Mouse (Mus musculus) layer of hippocampus, adult 2 months (tissue): Measurements from ENCODE around the gene H2-M10.1. TPM values are rescaled to one million over a fixed set of nuclear protein-coding genes. Genes with fewer than 3 reads are reported as not detected.
"Not testable (repeated sequence)": the region's sequence is repeated elsewhere in the genome, so short reads cannot be mapped to it uniquely, and the experiment has no call there.

Experiments
- DNase-seq, 2 experiments: peaks; one replicate each; pipeline ENCODE4 v3.0.0; 2022; ENCODE audit warnings: low spot score in 2 of 2
- H3K27ac ChIP-seq: fragments of 200-600 bp; 2 replicates; pipeline ENCODE4 v1.8.1; 2022
- H3K4me3 ChIP-seq: fragments of 200-600 bp; 2 replicates; pipeline ENCODE4 v1.8.1; 2022; ENCODE audit warnings: mild to moderate bottlenecking
- CTCF ChIP-seq: fragments of 200-600 bp; conservative IDR thresholded peaks from 2 replicates; pipeline ENCODE4 v1.8.1; 2022; ENCODE audit warnings: antibody characterized with exemption, mild to moderate bottlenecking, moderate library complexity
- long read RNA-seq, 2 experiments: library from polyadenylated mRNA; stranded (forward); transcript quantifications; one replicate each; pipeline ENCODE4 v2.0.0; 2021; ENCODE audit warnings: borderline mapping rate in 2 of 2
- total RNA-seq, 2 experiments: library from RNA; stranded (reverse); gene quantifications; 2 replicates each; pipeline ENCODE4 v1.2.3; 2021

Gene H2-M10.1
- total RNA-seq, result not detected
- long read RNA-seq, experiment 1, result 0 reads
- long read RNA-seq, experiment 2, result 0 reads

DNA sequence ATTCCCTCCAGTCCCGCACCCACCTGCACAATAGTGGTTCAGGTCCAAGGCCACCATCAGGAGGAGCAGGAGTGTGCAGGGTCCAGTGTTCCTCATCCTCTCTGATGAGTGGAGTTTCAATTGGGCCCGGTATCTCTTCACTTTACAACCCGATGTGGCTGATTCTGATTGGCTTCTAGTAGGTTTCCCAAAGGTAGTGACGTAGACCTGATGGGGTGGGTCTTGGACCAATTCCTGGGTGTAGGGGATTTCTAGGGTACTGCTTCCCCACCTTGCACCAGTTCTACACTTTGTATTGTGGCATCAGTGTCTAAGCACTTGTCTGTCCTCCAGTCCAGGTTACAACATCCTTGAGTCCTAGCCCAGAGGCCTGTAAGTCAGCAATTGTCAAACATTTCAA lies at the start of gene H2-M10.1:
TSS of gene H2-M10.1 (minus strand) at position 101 of the 400 bp plus-strand sequence.
- H3K4me3 ChIP-seq, result no peak within 1 kb of the TSS
- no peak for TF ChIP-seq CTCF

DNA sequence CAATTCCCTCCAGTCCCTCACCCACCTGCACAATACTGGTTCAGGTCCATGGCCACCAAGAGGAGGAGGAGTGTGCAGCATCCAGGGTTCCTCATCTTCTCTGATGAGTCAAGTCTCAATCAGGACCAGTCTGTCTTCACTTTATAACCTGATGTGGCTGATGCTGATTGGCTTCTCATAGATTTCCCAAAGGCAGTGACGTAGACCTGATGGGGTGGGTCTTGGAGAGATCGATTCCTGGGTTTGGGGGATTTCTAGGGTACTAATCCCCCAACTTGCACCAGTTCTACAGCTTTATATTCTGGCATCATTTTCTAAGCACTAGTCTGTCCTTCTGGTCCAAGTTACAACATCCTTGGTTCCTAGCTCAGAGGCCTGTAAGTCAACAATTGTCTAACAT lies 42.4 kb upstream of the H2-M10.1 start, which contains the start of gene H2-M10.3:
TSS of gene H2-M10.3 (minus strand) at position 101 of the 400 bp plus-strand sequence.
- H3K27ac ChIP-seq, H3K4me3 ChIP-seq, DNase-seq: not testable (repeated sequence)

More for the DNA sequence above, at the start of gene H2-M10.1:
- no peak for DNase-seq
- no peak within 1 kb of the TSS for H3K27ac ChIP-seq

DNA sequence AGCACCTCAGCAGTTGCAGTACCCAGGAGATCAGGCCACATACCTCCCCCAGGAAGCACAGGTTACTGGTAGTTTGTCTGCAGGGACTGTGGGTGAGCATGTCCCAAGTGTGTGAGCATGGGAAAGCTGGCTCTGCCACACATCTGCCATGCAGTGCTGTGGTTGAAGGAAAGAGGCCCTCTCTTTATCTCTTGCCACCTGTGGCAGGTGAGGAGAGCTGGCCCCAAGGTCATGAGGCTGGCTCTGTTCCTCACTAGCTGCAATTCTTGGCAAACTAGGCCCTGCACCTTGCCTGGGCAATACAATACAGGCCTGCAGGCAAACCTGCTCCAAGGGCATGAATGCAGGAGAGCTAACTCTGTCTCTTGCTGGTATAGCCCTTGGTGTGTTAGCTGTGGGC lies 36.4 kb upstream of the H2-M10.1 start:
- not testable (repeated sequence) for H3K4me3 ChIP-seq, H3K27ac ChIP-seq, DNase-seq

DNA sequence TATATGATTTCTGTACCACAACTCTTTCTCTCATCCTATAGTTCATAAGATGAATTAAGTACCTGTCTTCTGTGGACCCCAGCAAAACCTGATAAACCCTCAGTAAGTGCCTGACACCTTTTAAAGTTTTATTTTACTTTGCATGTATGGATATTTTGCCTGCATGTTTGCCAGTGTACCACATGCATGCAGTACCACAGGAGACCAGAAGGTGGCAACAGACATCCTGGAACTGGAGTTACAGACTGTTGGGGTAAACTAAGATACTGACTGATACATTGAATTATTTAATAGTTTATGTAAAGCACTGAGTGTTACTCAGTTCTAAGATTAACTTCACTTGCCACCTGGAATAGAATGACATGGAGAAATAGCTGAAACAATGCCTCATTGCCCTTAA lies 31.6 kb upstream of the H2-M10.1 start:
- DNase-seq, result peak; percentile 23 to 62
- H3K27ac ChIP-seq, H3K4me3 ChIP-seq: not testable (repeated sequence)
- peak; percentile 95 for TF ChIP-seq CTCF

DNA sequence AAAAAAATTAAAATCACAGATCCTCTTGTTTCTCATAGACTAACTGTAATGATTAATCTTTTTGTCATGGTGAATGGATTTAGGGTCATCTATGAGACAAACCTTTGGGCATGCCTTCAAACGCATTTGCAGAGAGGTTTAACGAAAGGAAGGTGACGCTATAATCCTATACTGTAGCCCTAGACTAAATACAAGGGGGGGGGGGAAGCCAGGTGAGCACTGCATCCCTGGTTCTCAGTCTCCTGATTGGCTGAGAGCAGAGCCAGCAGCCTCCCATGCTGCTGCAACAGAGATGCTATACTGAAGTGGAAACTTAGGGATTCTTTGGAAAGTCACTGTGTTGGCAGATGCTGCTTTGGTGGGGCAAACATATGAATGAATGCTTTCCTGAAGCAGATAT lies 29.8 kb upstream of the H2-M10.1 start:
- DNase-seq, result no peak
- Histone ChIP-seq H3K27ac (no peak overlapping the region), H3K4me3 (no peak overlapping the region)
- TF ChIP-seq CTCF, result no peak

GRCm38 (mm10) chr17:36355343-36355742 lies 29.4 kb upstream of the H2-M10.1 start:
- not testable (repeated sequence) for H3K4me3 ChIP-seq, H3K27ac ChIP-seq
- peak; percentile 83 for TF ChIP-seq CTCF
- peak; percentile 71 to 74 for DNase-seq

DNA sequence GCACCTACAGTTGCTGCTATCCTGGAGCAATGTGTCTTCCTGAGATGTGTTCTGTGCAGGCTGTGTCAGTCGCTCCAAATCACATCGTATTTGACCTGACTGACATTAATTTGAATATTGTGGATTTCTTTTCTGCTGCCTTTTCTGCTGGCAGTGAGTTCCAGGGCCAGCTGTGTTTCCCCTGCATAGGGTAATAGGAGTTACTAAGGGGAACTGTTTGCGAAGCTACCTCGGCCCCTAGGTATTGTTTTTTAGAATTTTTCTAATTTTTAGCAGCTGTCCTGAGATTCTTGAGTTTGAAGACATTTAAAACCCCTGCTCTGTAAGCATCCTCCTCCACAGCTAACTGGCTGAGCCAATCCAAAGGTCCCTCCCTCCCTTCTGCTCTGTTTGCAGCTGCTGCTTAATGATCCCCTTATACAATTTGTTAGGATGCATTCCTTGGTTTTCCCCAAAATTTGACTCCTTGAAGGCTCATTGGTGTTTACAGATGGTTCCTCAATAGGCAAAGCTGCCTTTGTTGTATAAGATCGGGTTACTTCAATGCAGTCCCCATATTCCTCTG lies 10.2 kb downstream of the H2-M10.1 start:
- Histone ChIP-seq H3K4me3 (peak overlapping the region; percentile 85), H3K27ac (peak overlapping the region; percentile 93)
- no peak for TF ChIP-seq CTCF
- DNase-seq, result no peak

GRCm38 (mm10) chr17:36315041-36315688 lies 10.8 kb downstream of the H2-M10.1 start:
- Histone ChIP-seq H3K27ac (peak overlapping the region; percentile 93), H3K4me3 (peak overlapping the region; percentile 85)
- no peak for TF ChIP-seq CTCF
- peak; percentile 70 to 75 for DNase-seq

DNA sequence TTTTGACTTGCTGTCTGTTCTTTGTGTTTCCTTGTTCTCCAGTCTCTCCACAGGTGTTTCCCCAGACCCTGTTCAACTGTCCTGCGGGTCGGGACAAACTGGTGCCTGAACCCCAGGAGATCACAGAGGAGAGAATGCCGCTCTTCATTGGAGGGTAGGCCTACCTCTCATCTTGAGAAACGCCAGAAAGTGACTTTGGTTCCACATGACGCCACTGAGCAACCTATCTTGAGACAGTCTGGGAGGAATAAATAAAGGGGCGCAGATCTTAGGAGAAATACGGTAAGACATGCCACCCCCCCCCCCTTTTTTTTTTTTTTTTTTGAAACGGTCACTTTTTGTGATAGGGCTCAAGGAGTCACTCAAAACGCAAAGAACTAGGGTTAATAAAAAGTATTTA lies 11.4 kb downstream of the H2-M10.1 start:
- peak overlapping the region; percentile 93 for H3K27ac ChIP-seq
- no peak for DNase-seq
- H3K4me3 ChIP-seq, result peak overlapping the region; percentile 85
- no peak for TF ChIP-seq CTCF

DNA sequence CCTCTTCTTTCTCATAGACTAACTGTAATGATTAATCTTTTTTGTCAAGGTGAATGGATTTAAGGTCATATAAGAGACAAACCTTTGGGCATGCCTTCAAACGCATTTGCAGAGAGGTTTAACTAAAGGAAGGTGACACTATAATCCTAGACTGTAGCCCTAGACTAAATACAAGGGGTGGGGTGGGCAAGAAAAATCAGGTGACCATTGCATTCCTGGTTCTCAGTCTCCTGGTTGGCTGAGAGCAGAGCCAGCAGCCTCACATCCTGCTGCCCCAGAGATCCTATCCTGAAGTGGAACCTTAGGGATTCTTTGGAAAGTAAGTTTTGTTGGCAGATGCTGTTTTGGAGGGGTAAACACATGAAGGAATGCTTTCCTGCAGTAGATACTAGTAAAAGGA lies 16.7 kb downstream of the H2-M10.1 start:
- H3K4me3 ChIP-seq, result no peak overlapping the region
- no peak for TF ChIP-seq CTCF
- no peak for DNase-seq
- H3K27ac ChIP-seq, result no peak overlapping the region

GRCm38 (mm10) chr17:36308855-36309254 lies 17.1 kb downstream of the H2-M10.1 start:
- peak; percentile 71 for DNase-seq
- peak; percentile 85 for TF ChIP-seq CTCF

DNA sequence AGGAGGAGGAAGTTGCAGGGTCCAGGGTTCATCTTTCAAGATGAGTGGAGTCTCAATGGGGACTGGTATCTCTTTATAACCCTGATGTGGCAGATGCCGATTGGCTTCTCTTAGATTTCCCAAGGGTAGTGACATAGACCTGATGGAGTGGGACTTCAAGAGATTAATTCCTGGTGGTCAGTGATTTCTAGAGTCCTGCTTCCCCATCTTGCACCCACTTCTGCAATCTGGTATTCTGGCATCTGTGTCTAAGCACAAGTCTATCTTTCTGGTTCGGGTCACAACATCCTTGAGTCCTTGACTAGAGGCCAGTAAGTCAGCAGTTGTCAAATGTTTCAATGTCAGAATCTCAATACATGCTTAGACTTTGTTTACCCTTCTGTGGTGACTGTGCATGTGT lies 39.6 kb downstream of the H2-M10.1 start, which contains the start of gene H2-M10.2:
TSS of gene H2-M10.2 (minus strand) at position 101 of the 400 bp plus-strand sequence.
- Histone ChIP-seq H3K4me3 (no peak within 1 kb of the TSS), H3K27ac (no peak within 1 kb of the TSS)
- TF ChIP-seq CTCF, result no peak
- DNase-seq, result no peak

More at GRCm38 (mm10) chr17:36308855-36309254, 17.1 kb downstream of the H2-M10.1 start:
- H3K4me3 ChIP-seq, H3K27ac ChIP-seq: not testable (repeated sequence)

GRCm38 (mm10) chr17:36281521-36282245 lies 44.3 kb downstream of the H2-M10.1 start:
- no peak for TF ChIP-seq CTCF
- DNase-seq, result no peak
- no peak overlapping the region for H3K4me3 ChIP-seq
- no peak overlapping the region for H3K27ac ChIP-seq
